Mouse (Mus musculus) stomach, postnatal 0 days (tissue): ENCODE data around the gene Gorasp1. TPM values are rescaled to one million over a fixed set of nuclear protein-coding genes. Genes with fewer than 3 reads are reported as not detected.

ENCODE experiments used
- ATAC-seq: fragments of 200-750 bp; cut with Nextera tagmentation; 2 replicates; pipeline ENCODE4 v1.8.0; 2017; ENCODE audit not compliant: low FRiP score, low TSS enrichment
- DNase-seq: peaks from one replicate; pipeline ENCODE4 v3.0.0-alpha.2; 2016; ENCODE audit warnings: low spot score
- H3K27ac ChIP-seq: fragments of 300-500 bp; sonication (generic); replicated peaks from 2 replicates; pipeline ENCODE4 v1.5.1; 2014; ENCODE audit warnings: mild to moderate bottlenecking, control low read depth
- H3K27me3 ChIP-seq: fragments of 300-500 bp; sonication (generic); 2 replicates; pipeline ENCODE4 v1.6.1; 2014; ENCODE audit warnings: low read length; ENCODE audit not compliant: control insufficient read depth, insufficient read depth
- H3K36me3 ChIP-seq: fragments of 300-500 bp; sonication (generic); 2 replicates; pipeline ENCODE4 v1.6.1; 2014; ENCODE audit warnings: low read length, mixed read lengths; ENCODE audit not compliant: control insufficient read depth, insufficient read depth
- H3K4me1 ChIP-seq: fragments of 300-500 bp; sonication (generic); replicated peaks from 2 replicates; pipeline ENCODE4 v1.6.1; 2014; ENCODE audit warnings: antibody characterized with exemption; ENCODE audit not compliant: control insufficient read depth, insufficient read depth
- H3K4me2 ChIP-seq: fragments of 300-500 bp; sonication (generic); replicated peaks from 2 replicates; pipeline ENCODE4 v1.6.1; 2014; ENCODE audit warnings: low read depth, mild to moderate bottlenecking, control low read depth, moderate library complexity
- H3K4me3 ChIP-seq: fragments of 300-500 bp; sonication (generic); 2 replicates; pipeline ENCODE4 v1.5.1; 2014; ENCODE audit warnings: low read depth, low read length, control low read depth
- H3K9ac ChIP-seq: fragments of 300-500 bp; sonication (generic); 2 replicates; pipeline ENCODE4 v1.6.1; 2014; ENCODE audit warnings: mild to moderate bottlenecking, low read length, control low read depth, mixed read lengths
- H3K9me3 ChIP-seq: fragments of 300-500 bp; sonication (generic); 2 replicates; pipeline ENCODE4 v1.6.1; 2016; ENCODE audit warnings: low read length; ENCODE audit not compliant: control insufficient read depth
- CTCF ChIP-seq: IDR thresholded peaks from 2 replicates; pipeline ENCODE4 v1.5.1; 2016; ENCODE audit warnings: antibody characterized with exemption, low read depth, mild to moderate bottlenecking, moderate library complexity
- EP300 ChIP-seq: optimal IDR thresholded peaks from 2 replicates; pipeline ENCODE3; 2016; ENCODE audit warnings: antibody characterized with exemption
- WGBS: fragments of 180-500 bp; shearing (Covaris S2); extraction: QIAGEN DNeasy Blood & Tissue Kit; methylation state at CpG from one replicate; pipeline ENCODE4 v1.1.7; 2014; 5-methylcytosine and 5-hydroxymethylcytosine counted together
- polyA plus RNA-seq: library from polyadenylated mRNA; unstranded; fragments of >200 nt; fragmentation: Nextera tagmentation; extraction: Ambion mirVana; gene quantifications from 2 replicates; pipeline ENCODE4 v1.2.1, GENCODE M21; 2015

The Gorasp1 gene
- polyA plus RNA-seq, 1 experiment from 2014 or later, result 17.8 TPM

DNA sequence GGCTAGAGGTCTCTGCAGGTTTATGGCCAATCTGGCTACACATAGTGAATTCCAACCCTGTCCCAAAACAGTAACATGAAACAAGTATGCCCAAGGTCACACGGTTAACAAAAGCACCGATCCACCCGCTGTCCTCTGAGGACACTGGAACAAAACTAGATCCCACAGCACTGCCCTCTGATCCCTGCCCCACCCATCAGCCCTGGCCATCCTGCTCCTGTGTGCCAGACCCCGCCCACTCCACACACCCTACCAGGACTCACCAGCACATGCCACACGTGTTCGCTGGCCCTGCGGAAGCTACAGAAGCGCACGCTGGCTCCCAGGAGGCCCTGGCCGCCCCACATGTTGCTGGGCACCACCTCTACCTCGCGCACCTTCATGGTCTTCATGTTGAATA is 5.0 kb downstream of the Gorasp1 start:
- H3K27ac ChIP-seq, result no peak overlapping the region
- no peaks in the 10 kb centered on the region for H3K27me3 ChIP-seq
- TF ChIP-seq CTCF, result no peak
- TF ChIP-seq EP300, result no peak
- H3K4me1 ChIP-seq, result no peaks in the 10 kb centered on the region
- no peaks in the 10 kb centered on the region for H3K9me3 ChIP-seq
- DNase-seq (peak; percentile 81), ATAC-seq (peak; percentile 75)
- WGBS, result 63% methylated on average over 12 of the region's 12 CpGs
- no peak overlapping the region for H3K9ac ChIP-seq
- H3K4me3 ChIP-seq, result no peak overlapping the region
- H3K4me2 ChIP-seq, result no peak overlapping the region
- peaks cover 25% of the 10 kb centered on the region for H3K36me3 ChIP-seq

DNA sequence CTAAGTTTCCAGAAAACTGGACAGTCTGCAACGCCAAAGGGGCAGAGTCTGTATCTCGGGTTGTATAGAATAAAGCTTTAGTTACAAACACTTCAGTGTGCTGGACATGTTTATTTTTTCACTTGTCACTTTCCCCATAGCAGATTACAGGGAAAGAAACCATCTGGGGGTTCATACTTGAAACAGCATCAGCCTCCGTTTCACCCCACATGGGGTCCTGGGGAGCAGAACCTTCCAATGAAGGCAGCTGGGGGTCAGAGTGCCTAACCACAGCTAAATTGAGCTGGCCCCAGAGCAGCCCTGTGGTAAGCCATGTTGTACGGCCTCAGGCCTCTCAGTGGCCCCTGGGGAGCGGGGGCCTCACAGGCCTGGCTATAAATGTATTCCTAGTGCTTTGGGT is 10.9 kb downstream of the Gorasp1 start:
- WGBS, result 55% methylated on average over 5 of the region's 5 CpGs
- Histone ChIP-seq H3K27ac (no peak overlapping the region), H3K36me3 (peaks cover 41% of the 10 kb centered on the region), H3K9ac (no peak overlapping the region), H3K9me3 (no peaks in the 10 kb centered on the region), H3K4me2 (no peak overlapping the region), H3K27me3 (no peaks in the 10 kb centered on the region), H3K4me1 (no peaks in the 10 kb centered on the region), H3K4me3 (no peak overlapping the region)
- TF ChIP-seq EP300, result no peak
- no peak for TF ChIP-seq CTCF
- no peak for DNase-seq
- no peak for ATAC-seq

DNA sequence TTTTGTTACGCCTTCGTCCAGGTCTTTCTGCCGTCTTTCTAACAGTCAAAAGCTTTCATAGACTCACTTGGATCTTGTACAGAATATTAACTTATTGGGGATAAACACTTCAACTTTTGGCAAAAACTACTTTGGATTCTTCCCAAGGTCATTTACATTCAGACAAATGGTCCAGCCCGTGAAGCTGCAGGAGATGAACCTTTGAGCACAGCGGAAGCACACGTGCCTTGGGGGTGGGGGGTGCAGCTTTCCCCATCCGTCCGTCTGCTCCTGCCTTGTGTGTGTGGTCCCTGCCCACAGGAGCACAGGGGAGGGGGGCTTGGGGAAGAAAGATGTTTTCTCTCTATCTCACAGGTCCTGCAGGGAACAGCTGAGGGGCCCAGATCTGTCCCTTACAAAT is 11.6 kb downstream of the Gorasp1 start:
- Histone ChIP-seq H3K9me3 (no peaks in the 10 kb centered on the region), H3K27me3 (no peaks in the 10 kb centered on the region), H3K4me2 (no peak overlapping the region), H3K4me1 (no peaks in the 10 kb centered on the region), H3K27ac (no peak overlapping the region), H3K9ac (no peak overlapping the region), H3K36me3 (peaks cover 40% of the 10 kb centered on the region), H3K4me3 (no peak overlapping the region)
- 52% methylated on average over 8 of the region's 8 CpGs for WGBS
- ATAC-seq (no peak), DNase-seq (no peak)
- no peak for TF ChIP-seq CTCF
- no peak for TF ChIP-seq EP300

DNA sequence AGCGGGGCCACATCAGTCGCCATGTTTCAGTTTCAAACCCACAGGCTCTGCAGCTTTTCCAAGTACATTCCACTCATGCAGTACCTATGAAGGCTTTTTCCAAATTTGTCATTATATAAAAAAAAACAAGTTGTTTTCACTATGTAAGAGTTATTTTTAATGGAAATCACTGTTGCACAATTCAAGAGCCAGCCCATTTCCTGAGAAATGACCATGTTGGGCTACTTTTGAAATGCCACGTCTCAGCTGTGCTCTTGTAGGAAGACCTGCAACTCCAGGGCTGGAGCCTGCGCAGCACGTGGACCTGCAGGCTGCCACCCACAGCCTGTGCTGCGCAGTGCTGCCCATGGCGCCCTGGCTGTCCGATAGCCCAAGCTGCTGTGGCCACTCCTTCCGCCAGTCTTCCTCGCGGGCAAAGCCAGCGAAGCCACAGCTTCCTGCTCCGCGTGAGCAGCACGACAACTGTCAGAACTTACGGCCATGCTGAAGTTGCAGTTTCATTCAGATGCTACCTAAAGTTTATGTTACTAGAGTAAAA is 12.2 kb downstream of the Gorasp1 start:
- Histone ChIP-seq H3K4me3 (no peak overlapping the region), H3K27me3 (no peaks in the 10 kb centered on the region), H3K4me1 (no peaks in the 10 kb centered on the region), H3K27ac (no peak overlapping the region), H3K4me2 (no peak overlapping the region), H3K9me3 (no peaks in the 10 kb centered on the region), H3K36me3 (peaks cover 40% of the 10 kb centered on the region), H3K9ac (no peak overlapping the region)
- ATAC-seq, result no peak
- no peak for DNase-seq
- 72% methylated on average over 16 of the region's 16 CpGs for WGBS
- no peak for TF ChIP-seq CTCF
- no peak for TF ChIP-seq EP300

DNA sequence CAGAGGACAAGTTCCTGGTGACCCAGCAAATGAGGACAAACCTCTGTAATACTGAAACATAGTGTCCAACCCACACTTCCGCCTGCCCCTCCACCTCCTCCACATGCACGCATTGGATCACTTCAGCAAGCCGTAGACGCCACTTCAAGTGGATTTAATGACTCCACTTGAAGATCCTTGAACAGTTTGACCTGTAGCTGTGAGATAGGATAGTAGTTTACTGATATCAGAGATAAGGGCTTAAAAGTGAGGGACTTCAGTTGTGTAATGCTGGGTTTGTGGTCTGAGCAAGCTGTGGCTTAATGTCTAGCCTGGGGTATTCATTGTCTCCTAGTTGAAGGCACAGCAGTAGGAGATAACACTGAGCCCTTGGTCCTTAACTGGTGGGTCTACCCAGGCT is 13.9 kb downstream of the Gorasp1 start:
- DNase-seq (no peak), ATAC-seq (no peak)
- Histone ChIP-seq H3K4me1 (no peaks in the 10 kb centered on the region), H3K4me3 (no peak overlapping the region), H3K36me3 (peaks cover 40% of the 10 kb centered on the region), H3K9me3 (no peaks in the 10 kb centered on the region), H3K27me3 (no peaks in the 10 kb centered on the region), H3K9ac (no peak overlapping the region), H3K27ac (no peak overlapping the region), H3K4me2 (no peak overlapping the region)
- no peak for TF ChIP-seq CTCF
- TF ChIP-seq EP300, result no peak
- WGBS, result 93% methylated on average over 4 of the region's 4 CpGs

DNA sequence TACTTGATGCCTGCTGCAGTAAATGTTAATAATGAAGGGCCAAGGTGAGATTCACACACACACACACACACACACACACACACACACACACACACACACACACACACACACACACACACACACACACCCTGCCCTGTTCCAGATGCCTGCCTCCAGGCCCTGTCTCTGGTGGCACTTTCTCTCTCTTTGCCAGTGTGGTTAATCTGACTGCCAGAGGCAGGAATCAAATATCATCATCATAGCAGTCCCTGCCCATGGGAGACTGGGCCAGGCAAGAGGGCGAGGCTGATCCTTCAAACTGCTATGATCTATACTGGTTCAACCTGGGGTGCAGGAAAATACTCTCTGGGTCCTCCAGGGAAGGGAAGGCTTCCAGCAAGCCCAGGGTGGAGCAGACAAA is 17.5 kb downstream of the Gorasp1 start:
- Histone ChIP-seq H3K27ac (no peak overlapping the region), H3K36me3 (peaks cover 45% of the 10 kb centered on the region), H3K4me3 (no peak overlapping the region), H3K4me2 (no peak overlapping the region), H3K4me1 (no peaks in the 10 kb centered on the region), H3K9me3 (no peaks in the 10 kb centered on the region), H3K9ac (no peak overlapping the region), H3K27me3 (no peaks in the 10 kb centered on the region)
- no peak for DNase-seq
- TF ChIP-seq EP300, result no peak
- no peak for TF ChIP-seq CTCF
- ATAC-seq, result no peak
- WGBS, result 78% methylated on average over 1 of the region's 1 CpGs
